Mouse (Mus musculus): ENCODE measurements around the gene Il4i1.

The Il4i1 gene

DNA sequence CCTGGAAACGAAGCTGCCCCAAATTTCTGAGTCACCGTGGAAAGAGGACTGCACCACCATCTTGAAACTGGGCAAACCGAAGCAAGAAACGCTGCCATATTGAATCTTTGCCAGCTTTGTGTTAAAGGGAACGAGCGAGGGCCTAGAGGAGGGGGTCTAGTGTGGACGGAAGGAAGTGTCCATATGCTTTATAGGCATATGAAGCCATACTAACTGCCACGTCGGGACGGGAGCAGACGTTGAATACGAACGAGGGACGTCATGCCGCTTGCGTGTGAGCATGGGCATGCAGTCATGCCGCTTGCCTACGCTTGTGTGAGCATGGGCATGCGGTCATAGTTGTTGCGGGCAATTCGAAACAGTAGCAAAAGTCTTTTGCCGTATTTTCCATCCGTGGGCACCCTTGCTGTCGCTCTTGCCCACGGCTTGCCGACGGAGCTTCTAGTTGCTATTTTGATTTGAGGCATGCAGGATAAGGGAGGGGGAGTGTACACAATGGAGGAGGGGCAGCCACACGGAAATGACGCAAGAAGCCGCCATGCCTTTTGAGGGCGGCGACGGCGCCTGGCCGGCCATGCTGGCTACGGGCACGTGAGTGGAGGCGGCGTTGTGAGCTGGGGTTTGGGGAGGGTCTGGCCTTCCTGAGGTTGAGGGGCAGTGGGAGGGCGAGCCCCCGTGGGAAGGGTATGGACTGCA is 33.4 kb downstream of the Il4i1 start:
- peak; percentile 98 for DNase-seq

DNA sequence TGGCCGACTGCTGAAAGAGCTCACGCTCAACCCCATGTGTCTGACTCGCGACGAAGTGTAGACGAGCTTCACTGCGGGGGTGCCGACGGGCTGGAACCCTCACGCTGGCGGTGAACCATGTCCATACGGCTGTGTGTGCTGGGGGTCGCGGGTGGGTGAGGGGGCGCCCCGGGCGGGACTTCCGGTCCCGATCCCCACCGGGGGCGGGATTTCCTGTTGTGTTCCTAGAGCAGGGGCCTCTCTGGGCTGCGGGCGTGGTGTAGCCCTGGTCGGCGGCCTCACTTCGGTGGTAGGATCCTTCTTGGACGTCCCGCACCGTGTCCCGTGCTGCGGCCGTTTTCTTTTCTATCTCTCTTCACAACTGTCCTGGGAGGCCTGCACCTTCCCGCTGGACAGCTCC is 34.0 kb downstream of the Il4i1 start:
- peak; percentile 87 for DNase-seq

DNA sequence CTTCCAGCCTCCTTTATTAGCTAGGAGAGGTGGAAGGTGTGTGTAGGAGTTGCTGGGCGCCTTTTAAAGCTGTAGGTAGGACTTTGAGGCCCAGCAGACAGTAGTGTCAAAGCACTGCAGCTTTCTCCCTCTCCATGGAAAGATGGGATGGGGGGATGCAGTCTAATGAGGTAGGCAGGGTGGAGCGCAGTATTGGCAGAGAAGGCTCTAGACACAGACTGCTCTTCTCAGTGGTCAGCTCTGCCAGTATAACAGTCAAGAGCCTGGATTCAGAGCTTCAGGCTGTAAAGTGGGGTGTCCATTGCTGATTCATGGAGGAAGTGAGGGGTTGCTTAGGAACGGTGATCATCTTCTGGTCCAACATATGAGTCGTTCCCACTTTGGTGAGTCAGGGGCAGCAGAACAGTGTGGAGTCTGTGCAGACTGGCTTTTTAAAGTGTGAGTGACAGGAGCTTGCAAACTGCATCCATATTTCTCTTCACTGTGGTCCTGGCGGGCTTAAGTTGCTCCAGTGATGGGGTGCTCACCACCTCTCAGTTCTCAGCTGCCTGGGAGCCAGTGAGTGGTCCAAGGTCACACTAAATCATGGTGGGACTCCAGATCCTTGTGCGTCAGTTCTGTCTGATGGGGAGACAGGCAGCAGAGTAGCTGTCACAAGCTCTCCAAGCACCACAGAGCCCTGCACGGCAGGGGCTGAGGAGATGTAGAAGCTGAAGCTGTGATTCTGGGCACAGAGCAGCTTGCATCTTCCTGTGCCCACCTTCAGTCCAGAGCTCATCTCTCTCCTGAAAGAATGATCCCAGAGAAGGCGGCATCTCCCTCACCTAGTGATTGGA is 34.8 kb downstream of the Il4i1 start:
- no peak for DNase-seq

DNA sequence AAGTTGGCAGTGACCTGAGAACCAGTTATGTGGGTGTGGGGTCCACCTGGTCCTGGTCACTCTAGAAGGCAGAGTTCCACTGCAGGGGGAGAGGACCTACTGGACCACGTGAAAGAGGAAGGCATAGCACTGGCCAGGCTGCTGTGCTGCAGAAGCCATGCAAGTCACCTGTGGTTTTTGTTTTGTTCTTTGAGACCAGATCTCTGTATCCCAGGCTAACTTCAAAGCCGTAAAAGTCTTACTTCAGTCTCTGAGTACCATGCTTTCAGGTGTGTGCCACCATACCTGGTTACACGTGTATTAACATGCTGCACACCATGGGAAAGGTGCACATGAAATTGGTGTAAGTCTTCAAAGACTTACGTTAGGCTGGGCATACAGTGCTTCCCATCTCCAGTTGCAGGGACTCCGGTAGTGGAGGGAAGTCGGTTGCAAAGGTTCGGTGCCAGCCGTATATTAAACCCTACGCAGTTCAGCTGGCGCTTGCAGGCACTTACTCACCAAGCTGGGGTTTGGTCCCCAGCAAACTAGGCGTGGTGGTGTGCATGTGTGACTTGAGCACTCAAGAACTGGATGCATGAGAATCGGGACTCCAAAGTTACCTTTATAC is 35.5 kb downstream of the Il4i1 start:
- DNase-seq, result no peak

DNA sequence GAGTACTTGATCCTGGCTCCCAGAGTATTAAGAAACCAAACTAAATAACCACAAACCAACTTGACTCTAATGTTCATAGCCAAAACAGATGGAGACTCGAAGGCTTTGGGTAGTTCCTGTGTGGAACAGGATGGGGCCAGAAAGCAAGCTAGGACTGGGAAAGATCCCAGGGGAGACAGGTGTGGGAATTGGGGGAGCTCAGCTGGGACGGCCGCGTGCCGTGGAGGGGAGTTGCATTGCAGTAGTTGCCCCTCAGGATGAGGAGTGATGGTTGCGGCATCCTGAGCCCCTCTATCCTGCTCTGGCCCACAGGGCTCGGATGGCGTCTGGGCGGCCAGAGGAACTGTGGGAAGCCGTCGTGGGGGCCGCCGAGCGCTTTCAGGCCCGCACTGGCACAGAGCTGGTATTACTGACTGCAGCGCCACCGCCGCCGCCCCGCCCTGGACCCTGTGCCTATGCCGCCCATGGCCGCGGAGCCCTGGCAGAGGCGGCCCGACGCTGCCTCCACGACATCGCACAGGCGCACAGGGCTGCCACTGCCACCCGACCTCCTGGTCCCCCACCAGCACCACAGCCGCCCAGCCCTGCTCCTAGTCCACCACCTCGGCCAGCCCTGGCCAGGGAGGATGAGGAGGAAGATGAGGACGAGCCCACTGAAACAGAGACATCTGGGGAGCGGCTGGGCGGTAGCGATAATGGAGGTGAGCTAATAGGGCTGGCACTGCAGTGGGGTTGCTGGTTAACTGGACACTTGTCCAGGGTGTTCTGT is 36.3 kb downstream of the Il4i1 start:
- no peak for DNase-seq

DNA sequence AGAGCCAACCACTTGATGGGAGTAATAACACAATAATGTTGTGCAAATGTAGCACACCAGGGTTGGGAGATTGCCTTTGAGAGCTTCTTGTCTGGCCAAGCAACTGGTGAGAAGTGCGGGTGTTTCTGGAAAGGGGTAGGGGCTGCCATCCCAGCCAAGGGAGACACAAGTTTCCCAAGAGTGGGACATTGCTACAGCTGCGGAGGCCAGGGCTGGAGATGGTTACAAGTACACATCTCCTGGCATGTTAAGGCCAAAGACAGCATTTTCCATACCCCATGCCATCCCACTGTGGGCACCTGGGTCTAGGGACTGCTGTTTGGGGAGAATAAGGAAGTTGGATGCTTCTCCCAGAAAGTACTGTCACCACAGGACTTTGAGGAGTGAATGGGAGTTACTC is 36.9 kb downstream of the Il4i1 start:
- no peak for DNase-seq

DNA sequence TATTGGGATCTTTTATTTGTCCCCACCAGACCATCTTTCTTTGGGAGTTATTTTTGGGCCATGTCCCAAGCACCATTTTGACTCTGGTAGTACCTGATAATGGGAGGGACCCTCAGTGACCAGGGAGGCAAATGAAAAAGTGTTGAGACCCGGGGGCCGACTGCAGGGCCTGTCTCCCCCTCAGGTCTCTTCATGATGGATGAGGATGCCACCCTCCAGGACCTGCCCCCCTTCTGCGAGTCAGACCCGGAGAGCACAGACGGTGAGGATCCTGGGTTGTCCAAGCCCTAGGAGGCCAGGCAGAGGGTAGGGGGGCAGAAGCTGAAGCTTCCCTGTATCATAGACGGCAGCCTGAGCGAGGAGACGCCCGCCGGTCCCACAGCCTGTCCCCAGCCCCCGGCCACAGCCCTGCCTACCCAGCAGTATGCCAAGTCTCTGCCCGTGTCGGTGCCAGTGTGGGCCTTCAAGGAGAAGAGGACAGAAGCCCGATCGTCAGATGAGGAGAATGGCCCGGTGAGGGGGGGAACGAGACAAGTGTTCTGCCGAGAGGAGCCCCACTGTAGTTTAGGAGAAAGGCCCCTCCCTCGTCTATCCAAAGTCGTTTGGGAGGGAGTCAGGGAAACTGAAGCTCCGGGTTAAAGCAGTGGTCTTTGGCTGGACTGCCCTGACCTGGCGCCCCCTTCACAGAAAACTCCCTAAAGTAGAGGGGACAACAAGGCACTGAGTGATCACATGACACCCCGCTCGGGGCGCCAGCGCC is 37.6 kb downstream of the Il4i1 start:
- no peak for DNase-seq

DNA sequence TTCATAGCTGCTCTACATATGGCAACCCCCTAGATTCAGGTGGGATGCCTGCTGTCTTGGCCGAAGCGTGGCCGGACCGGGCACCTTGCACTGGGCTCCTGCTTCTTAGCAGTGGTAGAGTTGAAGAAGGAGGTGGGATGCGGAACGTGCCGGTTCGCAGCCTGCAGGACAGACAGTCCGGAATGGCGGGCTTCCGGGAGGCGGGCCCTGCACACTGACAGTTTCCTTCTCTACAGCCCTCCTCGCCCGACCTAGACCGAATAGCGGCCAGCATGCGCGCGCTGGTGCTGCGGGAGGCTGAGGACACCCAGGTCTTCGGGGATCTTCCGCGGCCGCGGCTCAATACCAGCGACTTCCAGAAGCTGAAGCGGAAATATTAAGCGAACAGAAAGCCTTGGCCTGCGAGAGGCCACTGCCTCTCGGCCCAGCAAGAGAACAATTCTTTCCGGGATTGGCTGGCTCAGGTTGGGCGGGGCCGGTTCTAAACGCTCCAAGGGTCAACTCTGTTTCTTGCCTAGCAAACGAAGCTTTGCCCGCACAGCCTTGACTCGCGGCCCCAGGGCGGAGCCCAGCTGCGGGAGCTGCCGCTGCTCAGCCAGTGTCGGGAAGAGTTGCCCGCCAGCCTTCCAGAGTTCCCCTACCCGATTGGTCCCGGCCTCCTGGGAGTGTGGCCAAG is 38.3 kb downstream of the Il4i1 start:
- DNase-seq, result peak; percentile 83

DNA sequence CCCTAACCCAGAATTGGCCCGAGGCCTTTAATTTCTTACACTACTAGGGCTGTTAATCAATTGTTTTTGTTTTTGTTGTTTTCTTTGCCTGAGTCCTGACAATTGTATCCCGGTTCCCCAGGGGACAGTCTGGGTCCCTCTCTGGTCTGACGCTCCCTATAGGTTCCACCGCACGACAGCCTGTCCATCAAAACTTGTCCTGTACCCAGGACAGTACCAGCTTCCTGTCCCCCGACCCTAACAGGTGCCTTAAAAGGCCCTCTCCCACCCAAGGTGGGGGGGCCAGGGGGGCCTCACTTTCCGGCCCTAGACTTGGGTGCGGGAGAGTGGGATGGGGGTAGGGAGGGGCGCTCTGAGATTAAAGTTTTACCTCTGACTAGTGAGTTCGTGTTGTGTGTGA is 38.8 kb downstream of the Il4i1 start:
- no peak for DNase-seq

DNA sequence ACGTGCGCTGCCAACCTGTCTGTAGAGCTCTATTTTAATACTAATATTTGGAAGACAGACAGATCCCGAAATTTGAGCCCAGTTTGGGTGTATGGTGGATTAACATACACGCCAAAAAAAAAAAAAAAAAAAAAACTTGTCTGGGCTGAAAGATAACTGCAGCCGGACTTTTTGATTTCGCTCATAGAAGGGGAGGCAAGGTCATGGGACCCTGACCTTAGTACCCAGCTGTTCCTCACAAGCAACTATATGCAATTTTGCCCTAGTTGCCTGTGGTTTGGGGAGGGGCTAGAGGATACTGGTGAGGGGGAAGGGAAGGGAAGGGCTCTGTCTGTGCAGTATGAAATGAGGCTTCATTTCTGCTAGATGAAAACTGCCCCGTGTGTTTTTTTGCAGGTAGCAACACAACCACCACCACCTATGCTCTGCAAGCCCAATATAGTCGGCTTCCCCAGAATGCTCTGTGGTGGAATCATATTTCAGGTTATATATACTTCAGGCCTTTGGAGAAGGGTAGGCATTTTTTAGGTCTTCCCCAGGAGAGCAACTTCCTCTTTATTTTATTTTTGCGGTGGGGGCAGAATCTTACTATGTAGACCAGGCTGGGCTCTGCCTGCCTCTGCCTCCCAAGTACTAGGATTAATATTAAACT is 40.2 kb downstream of the Il4i1 start:
- DNase-seq, result no peak

DNA sequence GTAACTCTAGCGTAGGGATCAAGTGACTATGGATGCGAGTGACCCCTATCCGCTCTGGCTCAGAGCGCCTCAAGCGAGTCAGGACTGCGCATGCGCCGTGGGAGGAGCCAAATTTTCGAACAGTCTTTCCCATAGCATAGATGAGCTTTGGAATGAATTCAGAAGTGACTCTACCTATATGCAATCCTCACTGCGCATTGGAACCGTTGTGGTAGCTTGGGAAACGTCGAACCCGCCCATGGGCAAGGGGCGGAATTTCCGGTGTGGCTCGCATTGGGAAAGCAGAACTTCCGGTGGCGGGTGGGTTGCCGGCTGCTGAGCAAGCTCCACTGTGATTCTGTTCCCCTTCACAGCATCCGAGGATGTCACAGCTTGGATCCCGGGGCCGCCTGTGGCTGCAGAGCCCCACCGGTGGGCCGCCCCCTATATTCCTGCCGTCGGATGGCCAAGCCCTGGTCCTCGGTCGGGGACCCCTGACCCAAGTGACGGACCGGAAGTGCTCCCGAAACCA is 40.9 kb downstream of the Il4i1 start, which contains the start of gene Pnkp:
Gene Pnkp, plus strand, starts transcription at position 98 of the 511 bp plus-strand sequence.
- DNase-seq, result peak; percentile 92

DNA sequence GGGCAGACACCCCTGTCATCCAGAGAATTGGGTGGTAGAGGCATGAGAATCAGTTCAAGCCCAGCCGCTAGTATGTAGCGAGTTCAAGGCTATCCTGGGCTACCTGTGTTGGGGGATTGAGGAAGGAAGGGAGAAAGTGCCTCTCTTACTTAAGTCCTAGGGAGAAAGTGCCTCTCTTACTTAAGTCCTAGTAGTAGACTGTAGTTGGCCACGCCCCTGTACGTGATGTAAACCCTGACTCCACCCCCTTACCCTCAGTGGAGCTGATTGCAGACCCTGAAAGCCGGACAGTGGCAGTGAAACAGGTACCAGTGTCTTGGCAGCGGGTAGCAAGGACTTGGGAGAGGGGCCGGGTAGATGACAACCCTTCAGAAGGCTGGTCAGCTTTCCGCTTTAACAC is 41.7 kb downstream of the Il4i1 start:
- no peak for DNase-seq

DNA sequence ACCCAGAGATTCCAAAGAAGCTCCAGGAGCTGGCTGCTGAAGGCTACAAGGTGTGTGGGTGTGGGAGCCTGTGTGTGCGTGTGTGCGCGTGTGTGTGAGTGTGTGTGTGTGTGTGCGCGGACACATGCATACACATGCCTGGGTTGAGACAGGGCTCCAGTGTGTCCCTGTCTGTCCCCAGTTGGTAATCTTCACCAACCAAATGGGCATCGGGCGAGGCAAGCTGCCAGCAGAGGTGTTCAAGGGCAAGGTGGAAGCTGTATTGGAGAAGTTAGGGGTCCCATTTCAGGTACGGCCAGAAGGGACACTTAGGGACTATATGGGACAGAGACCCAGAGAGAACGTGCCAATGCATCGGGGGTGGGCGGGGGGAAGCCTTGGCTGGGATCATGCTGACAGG is 43.7 kb downstream of the Il4i1 start:
- no peak for DNase-seq

DNA sequence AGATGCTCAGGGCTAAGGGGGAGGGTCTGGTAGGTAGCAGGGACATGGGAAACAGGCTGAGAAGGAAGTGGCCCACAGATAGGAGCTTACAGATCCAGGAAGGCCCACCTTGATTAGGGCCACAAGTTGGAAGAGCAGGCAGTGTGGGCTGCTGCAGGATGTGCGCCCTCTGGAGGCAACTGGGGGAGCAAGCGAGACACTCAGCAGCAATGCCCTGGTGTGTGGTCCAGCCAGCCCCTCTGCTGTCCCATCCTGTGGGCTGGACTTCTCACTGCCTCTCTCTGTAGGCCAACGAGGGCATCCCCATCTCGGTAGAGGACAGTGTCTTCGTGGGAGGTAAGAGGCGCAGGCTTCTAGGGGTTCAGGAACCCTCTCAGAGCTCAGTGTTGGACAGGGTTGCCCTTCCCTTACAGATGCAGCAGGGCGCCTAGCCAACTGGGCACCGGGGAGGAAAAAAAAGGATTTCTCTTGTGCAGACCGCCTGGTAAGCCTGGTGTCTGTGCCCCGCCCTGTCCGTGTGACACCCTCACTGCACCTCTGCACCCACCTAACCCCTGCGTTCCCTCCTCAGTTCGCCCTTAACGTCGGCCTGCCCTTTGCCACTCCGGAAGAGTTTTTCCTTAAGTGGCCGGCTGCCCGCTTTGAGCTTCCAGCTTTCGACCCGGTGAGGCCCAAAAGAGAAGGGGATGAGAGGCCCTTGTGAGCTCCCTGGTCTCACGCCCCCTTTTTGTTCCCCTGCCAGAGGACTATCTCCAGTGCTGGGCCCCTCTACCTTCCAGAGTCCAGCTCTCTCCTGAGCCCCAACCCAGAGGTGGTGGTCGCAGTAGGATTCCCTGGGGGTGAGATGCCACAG is 44.6 kb downstream of the Il4i1 start:
- peak; percentile 88 for DNase-seq

DNA sequence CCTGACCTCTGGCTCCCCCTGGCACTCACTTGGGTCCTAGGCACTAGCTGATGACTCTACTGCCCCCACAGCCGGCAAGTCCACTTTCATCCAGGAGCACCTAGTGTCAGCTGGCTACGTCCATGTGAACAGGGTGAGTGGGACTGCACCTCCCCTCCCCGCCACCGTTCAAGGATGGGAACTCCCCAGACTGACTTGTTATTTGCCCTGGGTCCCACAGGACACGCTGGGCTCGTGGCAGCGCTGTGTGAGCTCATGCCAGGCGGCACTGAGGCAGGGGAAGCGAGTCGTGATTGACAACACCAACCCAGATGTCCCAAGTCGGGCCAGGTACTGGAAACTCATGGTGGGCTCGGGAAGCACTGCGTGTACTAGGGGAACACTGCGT is 45.2 kb downstream of the Il4i1 start:
- DNase-seq, result no peak

DNA sequence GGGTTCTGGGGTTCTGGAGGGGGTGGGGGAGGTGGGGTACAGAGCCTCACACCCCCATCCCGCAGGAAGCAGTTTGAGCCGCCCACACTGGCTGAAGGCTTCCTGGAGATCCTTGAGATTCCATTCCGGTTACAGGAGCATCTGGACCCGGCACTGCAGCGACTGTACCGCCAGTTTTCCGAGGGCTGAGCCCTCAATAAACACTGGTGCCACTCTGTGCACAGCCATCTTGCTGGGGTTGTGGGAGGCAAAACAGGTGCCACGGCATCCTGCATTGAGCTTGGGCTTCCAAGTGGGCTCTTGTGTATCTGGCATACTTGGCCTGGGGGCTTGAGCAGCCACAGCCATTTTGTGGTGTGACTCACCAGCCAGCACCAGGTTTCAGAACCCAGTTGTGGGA is 46.2 kb downstream of the Il4i1 start:
- DNase-seq, result no peak

DNA sequence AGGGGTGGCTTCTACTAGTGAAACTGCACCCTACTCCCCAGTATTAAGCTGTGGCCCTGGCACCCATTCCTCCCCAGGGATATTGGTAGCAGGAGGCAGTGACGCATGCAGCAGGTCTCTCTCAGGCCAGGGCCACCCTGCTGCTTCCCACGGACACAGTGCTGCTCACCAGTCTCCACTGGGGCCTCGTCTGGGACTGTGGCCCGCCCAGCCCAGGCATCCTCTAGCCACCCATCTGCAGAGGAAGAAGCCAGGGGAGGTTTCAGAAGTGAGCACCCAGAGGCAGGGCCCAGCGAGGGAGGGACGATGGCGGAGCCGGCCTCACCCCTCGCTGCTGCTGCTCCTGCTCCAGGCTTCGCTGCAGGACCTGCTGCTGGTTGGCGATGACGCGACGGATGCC is 47.0 kb downstream of the Il4i1 start:
- DNase-seq, result no peak

DNA sequence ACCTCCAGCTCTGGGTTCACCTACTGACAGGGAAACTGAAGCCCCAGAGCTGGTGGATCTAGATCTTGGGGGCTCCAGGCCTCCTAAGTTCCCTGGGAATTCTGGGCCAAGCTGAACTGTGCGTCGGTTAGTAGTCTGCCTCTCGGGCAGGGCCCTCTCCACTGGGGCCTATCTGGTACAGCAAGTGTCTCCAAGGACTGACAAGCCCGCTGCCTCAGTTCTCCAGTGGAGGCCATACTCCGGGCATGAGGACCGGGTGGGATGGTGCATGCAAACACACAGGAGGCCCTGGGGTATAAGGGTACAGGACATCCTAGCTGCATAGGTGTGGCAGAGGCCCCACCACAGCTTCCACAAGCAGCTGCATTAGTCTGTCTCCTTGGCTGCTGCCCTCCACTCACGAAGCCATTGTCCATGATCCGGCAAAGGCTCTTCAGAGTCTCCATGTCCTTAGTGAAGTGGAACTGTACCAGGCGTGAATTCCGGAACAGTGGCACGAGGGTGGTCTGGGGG is 47.9 kb downstream of the Il4i1 start:
- DNase-seq, result no peak

DNA sequence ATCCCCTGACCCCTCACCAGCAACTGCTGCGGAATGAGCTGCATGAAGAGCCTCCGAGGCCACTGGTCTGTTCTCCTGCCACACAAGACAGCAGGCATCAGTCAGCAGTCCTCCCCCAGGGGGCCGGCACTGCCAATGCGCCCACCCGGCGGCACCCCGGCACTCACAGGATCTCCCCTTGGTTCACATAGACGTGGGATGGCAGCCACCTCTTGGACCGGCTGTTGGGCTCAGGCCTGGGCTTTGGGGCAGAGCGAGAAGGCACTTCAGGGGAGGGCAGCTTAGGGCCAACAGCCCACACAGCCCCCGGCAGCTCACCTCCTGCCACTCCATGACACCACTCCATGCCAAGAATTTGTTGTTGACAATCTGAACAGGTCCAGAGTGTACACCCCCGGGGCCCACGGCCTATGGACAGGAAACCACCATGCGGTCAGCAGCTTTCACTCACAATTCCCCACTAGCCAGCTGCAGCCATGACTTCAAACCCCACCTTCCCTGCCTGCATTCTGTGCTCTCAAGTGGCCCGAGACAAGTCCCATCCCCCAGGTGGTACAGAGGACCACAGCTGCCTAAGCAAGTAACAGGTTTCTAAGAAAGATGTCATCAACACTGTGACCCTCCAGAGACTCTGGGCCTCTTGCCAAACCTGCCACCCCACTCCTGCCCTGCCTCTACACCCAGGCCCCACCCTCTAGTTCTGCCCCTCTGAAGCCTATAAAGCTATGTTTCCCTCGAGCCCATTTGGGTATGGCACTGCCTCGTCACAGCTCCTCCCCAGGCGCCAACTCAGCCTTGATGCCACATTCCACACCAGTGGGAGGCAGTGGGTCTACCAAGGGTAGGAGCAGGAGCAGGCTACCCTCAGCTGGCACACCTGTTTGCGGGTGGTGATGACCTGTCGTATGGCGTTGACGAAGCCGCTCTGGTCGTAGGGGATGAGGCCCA is 48.7 kb downstream of the Il4i1 start:
- no peak for DNase-seq

Data from retina, postnatal 1 day (tissue).